Comparison of ENCODE assay signal across 8 mouse cellular contexts in the genomic region with DNA sequence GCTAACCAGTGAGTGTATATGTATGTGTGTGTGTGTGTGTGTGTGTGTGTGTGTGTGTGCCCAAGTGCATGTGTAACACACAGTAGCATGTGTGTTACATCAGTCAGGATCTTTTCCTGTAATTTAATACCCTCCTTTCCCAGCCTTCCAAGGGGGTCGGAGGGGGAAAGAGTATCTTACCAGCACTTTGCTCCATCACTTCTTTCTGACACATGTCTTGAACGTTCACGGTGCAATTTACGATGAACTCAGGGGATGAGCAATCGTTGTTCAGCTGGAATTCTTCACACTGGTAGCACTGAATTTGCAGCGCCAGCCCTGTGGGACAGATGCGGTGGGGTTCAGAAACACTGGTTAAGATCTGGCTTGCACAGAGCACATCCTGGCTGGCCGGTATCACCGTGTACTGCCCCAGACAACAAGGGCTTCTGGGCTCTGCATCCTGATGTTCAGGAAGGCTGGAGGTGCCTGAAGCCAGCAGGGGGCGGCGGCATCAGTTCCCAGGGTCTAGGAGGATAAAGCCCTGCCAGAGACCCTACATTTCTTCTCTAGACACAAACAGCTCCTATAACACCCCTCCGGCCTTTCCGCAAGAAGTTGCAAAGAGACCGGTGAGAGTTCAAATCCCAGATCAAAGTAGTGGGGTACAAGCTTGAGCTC. TPM values are rescaled to one million over a fixed set of nuclear protein-coding genes. Genes with fewer than 3 reads are reported as not detected.
DNase-seq lines count a peak whose midpoint lies in the region; ATAC-seq and TF ChIP-seq lines count a peak whose summit lies in the region.

No protein-coding gene starts in this region.

- H3K9me3 ChIP-seq in hindbrain, embryonic 11.5 days (ENCODE audit: control insufficient read depth, low read length): no peaks in the 10 kb centered on the region
- H3K9me3 ChIP-seq in liver, embryonic 11.5 days (ENCODE audit: control insufficient read depth, low read length): no peaks in the 10 kb centered on the region
- no peaks in the 10 kb centered on the region for H3K9me3 ChIP-seq in stomach, embryonic 16.5 days (replicated peaks; ENCODE audit: control insufficient read depth, low read length)

- TF ChIP-seq EP300 in heart, adult 2 months (IDR thresholded peaks at IDR 0.05; ENCODE audit: insufficient read depth, low read depth, low read length): no peak

- no peak overlapping the region for H3K27ac ChIP-seq in heart, adult 2 months
- H3K27ac ChIP-seq in hindbrain, embryonic 11.5 days (ENCODE audit: low read depth, low read length): no peak overlapping the region
- H3K27ac ChIP-seq in liver, embryonic 11.5 days (ENCODE audit: low read depth, low read length): no peak overlapping the region
- no peak overlapping the region for H3K27ac ChIP-seq in stomach, embryonic 16.5 days (ENCODE audit: low read length)

- H3K4me1 ChIP-seq in heart, adult 2 months (ENCODE audit: control insufficient read depth, insufficient read depth, low read length): no peaks in the 10 kb centered on the region
- peaks cover 12% of the 10 kb centered on the region for H3K4me1 ChIP-seq in hindbrain, embryonic 11.5 days (replicated peaks; ENCODE audit: control insufficient read depth, insufficient read depth, low read length)
- H3K4me1 ChIP-seq in liver, embryonic 11.5 days (replicated peaks; ENCODE audit: control insufficient read depth, insufficient read depth, low read length): 0 out of 2 replicates have a peak, but pooled peaks cover 2% of the 10 kb centered on the region
- peaks cover 19% of the 10 kb centered on the region for H3K4me1 ChIP-seq in stomach, embryonic 16.5 days (ENCODE audit: control insufficient read depth, insufficient read depth, low read length)

- H3K4me3 ChIP-seq in heart, adult 2 months: no peak overlapping the region
- H3K4me3 ChIP-seq in hindbrain, embryonic 11.5 days (ENCODE audit: low read depth, low read length): peak overlapping the region; percentile 47; the same call in 1 of the 2 replicates
- no peak overlapping the region for H3K4me3 ChIP-seq in liver, embryonic 11.5 days (ENCODE audit: low read depth, low read length)
- peak overlapping the region; percentile 52; the same call in 1 of the 2 replicates for H3K4me3 ChIP-seq in stomach, embryonic 16.5 days (replicated peaks; ENCODE audit: low read length)

- peak overlapping the region; percentile 75 for H3K4me2 ChIP-seq in hindbrain, embryonic 11.5 days (replicated peaks; ENCODE audit: low read depth, low read length)
- peak overlapping the region; percentile 81 for H3K4me2 ChIP-seq in liver, embryonic 11.5 days
- H3K4me2 ChIP-seq in stomach, embryonic 16.5 days (ENCODE audit: low read depth, low read length): peak overlapping the region; percentile 95

- peak; percentile 29; the same call in 1 of the 2 replicates for TF ChIP-seq CTCF in heart, adult 2 months (IDR thresholded peaks at IDR 0.05)

- peak in 1 of 2 experiments; percentile 19 for DNase-seq in heart, adult 2 months
- no peak for DNase-seq in heart, adult 9 months (ENCODE audit: low spot score in 2 of 2)
- DNase-seq in urinary bladder, postnatal 25 days (ENCODE audit: low spot score): peak; percentile 3
- DNase-seq in urinary bladder, postnatal 10 days (ENCODE audit: low spot score): no peak
- DNase-seq in hindbrain, embryonic 11.5 days (ENCODE audit: low spot score): peak; percentile 71
- DNase-seq in liver, embryonic 11.5 days (ENCODE audit: low spot score): peak; percentile 36

- no peak overlapping the region for H3K9ac ChIP-seq in heart, adult 2 months (ENCODE audit: low read depth, low read length)
- no peak overlapping the region for H3K9ac ChIP-seq in hindbrain, embryonic 11.5 days (ENCODE audit: low read depth, low read length)
- no peak overlapping the region for H3K9ac ChIP-seq in liver, embryonic 11.5 days (ENCODE audit: low read depth, low read length)
- H3K9ac ChIP-seq in stomach, embryonic 16.5 days (ENCODE audit: low read length): no peak overlapping the region

- TF ChIP-seq POLR2A in heart, adult 2 months (IDR thresholded peaks at IDR 0.05; ENCODE audit: insufficient read depth, low read depth, low read length): no peak

- peaks cover 9% of the 10 kb centered on the region for H3K27me3 ChIP-seq in heart, adult 2 months (ENCODE audit: control insufficient read depth, insufficient read depth, low read length)
- peaks cover 18% of the 10 kb centered on the region for H3K27me3 ChIP-seq in hindbrain, embryonic 11.5 days (ENCODE audit: control insufficient read depth, insufficient read depth, low read length)
- peaks cover 42% of the 10 kb centered on the region for H3K27me3 ChIP-seq in liver, embryonic 11.5 days (replicated peaks; ENCODE audit: control insufficient read depth, insufficient read depth, low read length)
- H3K27me3 ChIP-seq in stomach, embryonic 16.5 days (ENCODE audit: control insufficient read depth, insufficient read depth, low read length): peaks cover 26% of the 10 kb centered on the region

- 17% methylated on average over 14 of the region's 14 CpGs for WGBS in heart, adult 2 months
- 19% methylated on average over 14 of the region's 14 CpGs for WGBS in hindbrain, embryonic 11.5 days
- WGBS in liver, embryonic 11.5 days: 17% methylated on average over 14 of the region's 14 CpGs
- 9% methylated on average over 14 of the region's 14 CpGs for WGBS in stomach, embryonic 16.5 days

- peak; percentile 43 for ATAC-seq in hindbrain, embryonic 11.5 days (ENCODE audit: low FRiP score)
- ATAC-seq in liver, embryonic 11.5 days (replicated peaks; ENCODE audit: low FRiP score): no peak
- ATAC-seq in stomach, embryonic 16.5 days (ENCODE audit: insufficient read depth, low FRiP score): peak; percentile 29; the same call in 1 of the 2 replicates
- ATAC-seq in granulocyte monocyte progenitor cell, adult 5-6 weeks (replicated peaks; ENCODE audit: poor library complexity, severe bottlenecking): no peak

- no peaks in the 10 kb centered on the region for H3K79me2 ChIP-seq in heart, adult 2 months (replicated peaks; ENCODE audit: control insufficient read depth, insufficient read depth, low read length)

- H3K36me3 ChIP-seq in heart, adult 2 months (ENCODE audit: control insufficient read depth, insufficient read depth, low read length): no peaks in the 10 kb centered on the region
- H3K36me3 ChIP-seq in hindbrain, embryonic 11.5 days (ENCODE audit: control insufficient read depth, insufficient read depth, low read length): no peaks in the 10 kb centered on the region
- H3K36me3 ChIP-seq in liver, embryonic 11.5 days (ENCODE audit: control insufficient read depth, insufficient read depth, low read length): no peaks in the 10 kb centered on the region
- no peaks in the 10 kb centered on the region for H3K36me3 ChIP-seq in stomach, embryonic 16.5 days (ENCODE audit: control insufficient read depth, insufficient read depth, low read length)

- intact Hi-C loops in heart, adult 2 months (cut with DNase I): no loop called here

RNA-seq across cellular contexts. Expression of a gene that starts 2.6 kb away (rescaled TPM):
- under 1 TPM; 0.31 to 0.50 TPM for total RNA-seq in heart, adult 2 months (2021)
- 1.2 and 2.2 TPM in 2 replicates for polyA plus RNA-seq in heart, adult 2 months (2012; rRNA removed)
- 10.6 and 10.9 TPM in 2 replicates for polyA plus RNA-seq in hindbrain, embryonic 11.5 days (2014; fragmentation: Nextera tagmentation; extraction: Ambion mirVana)
- polyA plus RNA-seq in liver, embryonic 11.5 days (2014; fragmentation: Nextera tagmentation; extraction: Ambion mirVana): 0.34 and 0.92 TPM in 2 replicates
- 1.3 and 1.7 TPM in 2 replicates for polyA plus RNA-seq in stomach, embryonic 16.5 days (2015; fragmentation: Nextera tagmentation; extraction: Ambion mirVana)
- total RNA-seq in granulocyte monocyte progenitor cell, adult 5-6 weeks (2014; fragmentation: Nextera tagmentation): not detected in 2 replicates
- 0.15 TPM in 1 of 2 replicates, not detected in the other for total RNA-seq in granulocyte monocyte progenitor cell, adult 5-6 weeks (2017)

Comparison
In these comparisons a context has a peak if more than half of its experiments do, and no peak if none do; other contexts are left out.
1. DNase-seq: peak in urinary bladder, postnatal 25 days (single experiment), hindbrain, embryonic 11.5 days (single experiment) and liver, embryonic 11.5 days (single experiment); none in heart, adult 9 months (0 of 2) and urinary bladder, postnatal 10 days (single experiment).
2. H3K4me3 ChIP-seq: peak in hindbrain, embryonic 11.5 days (single experiment) and stomach, embryonic 16.5 days (single experiment); none in heart, adult 2 months (single experiment) and liver, embryonic 11.5 days (single experiment).
3. ATAC-seq: peak in hindbrain, embryonic 11.5 days (single experiment) and stomach, embryonic 16.5 days (single experiment); none in liver, embryonic 11.5 days (single experiment) and granulocyte monocyte progenitor cell, adult 5-6 weeks (single experiment).
4. Peak in every context shown above with its lines, with median percentiles within 50 percentile points of each other: H3K4me2 ChIP-seq.